Mouse (Mus musculus): ENCODE results near the gene Ankrd66. TPM values are rescaled to one million over a fixed set of nuclear protein-coding genes. Genes with fewer than 3 reads are reported as not detected.
"Not testable (repeated sequence)": the region's sequence is repeated elsewhere in the genome, so short reads cannot be mapped to it uniquely, and the experiment has no call there.

Ankrd66 gene
- total RNA-seq, 2 experiments from 2014 or later: not detected

DNA sequence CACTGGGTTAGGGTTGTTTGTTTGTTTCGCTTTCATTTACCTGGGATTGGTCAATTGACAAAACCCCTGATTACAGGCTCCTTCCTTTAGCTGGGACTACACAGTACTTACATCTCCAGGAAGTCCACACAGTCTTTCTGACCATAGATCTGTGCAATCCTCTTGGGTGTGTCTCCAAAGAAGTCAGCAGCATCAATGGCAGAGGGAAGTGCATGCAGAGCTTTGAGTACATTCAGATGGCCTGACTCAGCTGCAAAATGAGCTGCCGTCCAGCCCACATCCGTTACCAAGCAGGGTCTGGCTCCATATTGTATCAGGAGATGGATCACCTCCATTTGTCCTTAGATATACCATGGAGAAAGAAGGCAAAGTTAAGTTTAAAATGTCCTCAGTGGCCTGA is 4.7 kb downstream of the Ankrd66 start:
- no peak for DNase-seq (ENCODE audit: low spot score in 2 of 2)

DNA sequence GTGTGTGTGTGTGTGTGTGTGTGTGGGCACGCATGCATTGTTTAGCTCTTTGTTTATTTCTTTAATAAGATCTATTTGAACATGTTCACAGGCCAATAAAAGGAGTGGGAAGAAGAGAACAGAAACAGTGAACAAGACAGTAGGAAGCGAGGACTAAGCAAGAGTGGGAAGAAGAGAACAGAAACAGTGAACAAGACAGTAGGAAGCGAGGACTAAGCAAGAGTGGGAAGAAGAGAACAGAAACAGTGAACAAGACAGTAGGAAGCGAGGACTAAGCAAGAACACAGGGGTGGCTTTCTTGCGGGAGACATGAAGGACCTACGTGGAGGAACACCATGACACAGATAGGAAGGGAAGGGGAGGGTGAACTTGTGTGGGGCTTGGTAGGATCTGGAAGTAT is 6.6 kb downstream of the Ankrd66 start:
- DNase-seq (ENCODE audit: low spot score in 2 of 2): not testable (repeated sequence)

DNA sequence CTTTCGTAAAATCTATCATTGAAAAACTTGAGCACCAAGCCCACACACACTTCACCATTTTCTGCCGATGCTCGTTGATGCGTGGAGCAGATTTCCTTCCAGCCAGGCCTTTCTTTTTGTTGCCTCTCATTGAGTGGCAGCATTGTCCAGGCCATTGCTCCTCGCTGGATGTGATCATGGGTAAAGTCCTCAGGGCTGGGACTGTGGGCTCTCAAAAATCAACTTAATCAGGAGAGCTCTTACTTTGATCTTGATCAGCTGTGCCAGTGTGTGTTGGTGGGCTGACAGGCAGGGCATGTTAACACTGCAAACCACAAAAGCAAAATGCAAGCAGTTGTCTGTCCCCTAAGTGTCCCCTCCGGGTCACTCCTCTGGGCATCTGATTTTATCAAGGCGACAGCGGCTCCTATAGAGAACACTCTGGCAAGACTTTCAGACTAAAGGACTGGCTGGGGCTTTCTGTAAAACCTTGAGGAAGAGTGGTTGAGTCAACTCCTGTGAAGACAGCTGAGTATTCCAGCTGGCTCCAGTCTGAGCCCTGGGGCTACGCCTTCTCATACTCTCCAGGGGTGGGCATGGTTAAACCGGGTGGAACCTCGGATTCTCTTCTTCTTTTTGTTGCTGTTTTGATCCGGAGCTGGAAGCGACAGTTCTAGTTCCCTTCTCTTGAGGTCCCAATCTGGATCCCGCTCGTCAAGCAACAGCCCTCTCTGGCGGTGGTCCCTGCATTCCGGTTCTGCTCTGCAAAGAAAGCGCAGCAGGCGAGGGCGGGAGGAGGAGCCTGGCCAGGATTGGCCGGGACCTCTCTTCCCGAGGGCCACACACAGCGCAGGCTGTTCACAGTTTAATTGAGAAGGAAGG is 8.8 kb downstream of the Ankrd66 start:
- DNase-seq (ENCODE audit: low spot score in 2 of 2): peak; percentile 26 to 61

DNA sequence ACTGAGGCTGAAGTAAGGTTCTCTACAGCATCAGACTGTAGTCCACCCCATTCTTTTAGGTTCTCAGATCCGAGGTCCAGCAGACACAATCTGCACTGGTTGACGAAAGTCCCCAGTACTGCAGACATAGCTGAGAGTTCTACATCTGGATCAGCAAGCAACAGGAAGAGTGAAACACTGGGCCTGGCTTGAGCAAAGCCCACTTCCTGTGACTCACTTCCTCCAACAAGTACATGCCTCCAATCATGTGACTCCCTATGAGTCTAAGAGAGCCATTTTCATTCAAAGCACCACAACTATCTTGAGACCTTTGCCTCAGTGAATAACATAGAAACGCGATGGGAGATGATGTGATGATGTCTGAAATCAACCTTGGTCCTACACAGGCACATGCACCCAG is 12.2 kb downstream of the Ankrd66 start:
- DNase-seq (ENCODE audit: low spot score in 2 of 2): no peak

DNA sequence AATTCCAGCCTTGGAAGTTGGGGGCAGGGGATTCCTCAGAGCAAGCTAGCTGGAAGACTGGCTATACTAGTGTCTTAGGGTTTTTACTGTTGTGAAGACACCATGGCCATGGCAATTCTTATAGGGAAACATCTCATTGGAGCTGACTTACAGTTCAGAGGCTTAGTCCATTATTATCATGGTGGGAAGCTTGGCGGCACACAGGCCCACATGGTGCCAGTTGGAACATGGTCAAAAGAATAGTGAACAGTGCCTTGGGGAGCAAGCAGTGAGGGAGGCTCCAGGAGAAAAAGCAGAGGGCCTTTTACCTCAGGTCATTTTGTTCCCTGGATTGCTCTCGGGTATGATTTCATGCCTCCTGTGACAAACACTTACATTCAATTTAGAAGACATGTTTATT is 12.9 kb downstream of the Ankrd66 start:
- DNase-seq (ENCODE audit: low spot score in 2 of 2): no peak

DNA sequence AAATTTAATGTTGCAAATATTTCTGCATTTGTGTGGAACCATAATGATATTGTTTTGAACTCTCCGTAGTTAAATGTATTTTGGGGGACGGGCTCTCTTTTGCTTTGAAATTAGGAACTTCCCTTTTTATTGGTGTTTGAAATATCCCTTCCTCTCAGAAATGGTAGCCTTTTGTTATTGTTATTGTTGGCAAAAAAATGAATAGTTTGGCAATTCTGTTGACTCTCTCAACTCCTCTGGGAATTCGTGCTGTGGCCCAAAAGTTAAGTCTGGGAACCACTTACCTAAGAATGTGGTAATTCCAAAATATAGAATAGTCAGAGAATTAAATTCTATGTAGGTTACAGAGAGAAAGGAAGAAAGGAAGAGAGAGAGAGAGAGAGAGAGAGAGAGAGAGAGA is 23.3 kb downstream of the Ankrd66 start:
- DNase-seq (ENCODE audit: low spot score in 2 of 2): no peak

DNA sequence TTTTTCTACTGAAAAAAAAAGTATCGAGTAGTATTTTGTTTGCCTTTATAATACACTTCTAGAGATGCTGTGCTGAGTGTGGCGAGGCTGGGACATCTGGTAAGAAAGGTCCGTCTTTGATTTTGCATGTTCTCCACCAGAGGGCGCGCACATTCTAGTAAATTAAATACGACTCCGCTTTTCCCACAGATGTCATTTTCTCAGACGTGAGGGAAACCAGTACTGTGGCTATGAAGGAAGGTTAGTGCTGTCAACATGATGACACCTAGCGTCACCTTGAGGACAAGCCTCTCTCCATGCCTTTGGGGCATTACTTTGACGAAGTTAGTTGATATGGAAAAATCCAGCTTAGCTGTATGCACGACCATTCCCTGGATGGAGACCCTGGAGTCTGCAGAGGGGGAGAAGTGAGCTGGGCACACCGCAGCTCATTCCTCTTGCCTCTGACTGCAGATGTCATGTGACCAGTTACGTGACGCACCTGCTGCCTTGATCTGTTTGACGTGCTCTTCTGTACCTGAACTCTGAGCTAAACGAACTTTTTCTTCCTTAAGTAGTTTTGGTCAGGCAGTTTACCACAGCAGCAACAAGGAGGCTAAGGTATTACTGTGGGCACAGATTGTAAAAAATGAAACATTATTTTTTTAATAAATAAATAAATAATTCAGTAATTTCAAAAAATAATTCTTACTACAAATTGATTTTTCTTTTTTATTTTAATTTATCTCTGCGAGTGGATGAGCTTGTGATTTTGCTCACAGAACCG is 24.6 kb downstream of the Ankrd66 start:
- peak in 1 of 2 experiments; percentile 62 for DNase-seq (ENCODE audit: low spot score in 2 of 2)

DNA sequence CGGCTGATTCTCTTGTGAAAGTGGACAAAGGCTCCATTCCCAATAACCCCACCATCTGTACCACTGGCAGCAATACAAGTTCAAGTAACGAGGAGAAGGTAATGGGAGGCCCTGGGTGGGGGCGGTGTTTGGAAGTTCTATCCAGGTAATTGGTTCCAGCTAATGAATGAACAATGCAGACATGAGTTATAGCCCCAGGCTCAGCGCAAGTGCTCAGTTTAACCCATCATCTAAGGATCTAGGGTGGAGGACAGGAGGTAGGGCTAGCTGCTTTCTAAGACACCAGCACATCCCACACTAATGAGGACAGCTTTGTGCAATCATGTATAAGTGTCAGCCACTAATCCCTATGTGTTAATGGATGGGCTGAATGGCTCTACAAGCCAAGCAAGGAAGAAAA is 32.7 kb downstream of the Ankrd66 start:
- no peak for DNase-seq (ENCODE audit: low spot score in 2 of 2)

DNA sequence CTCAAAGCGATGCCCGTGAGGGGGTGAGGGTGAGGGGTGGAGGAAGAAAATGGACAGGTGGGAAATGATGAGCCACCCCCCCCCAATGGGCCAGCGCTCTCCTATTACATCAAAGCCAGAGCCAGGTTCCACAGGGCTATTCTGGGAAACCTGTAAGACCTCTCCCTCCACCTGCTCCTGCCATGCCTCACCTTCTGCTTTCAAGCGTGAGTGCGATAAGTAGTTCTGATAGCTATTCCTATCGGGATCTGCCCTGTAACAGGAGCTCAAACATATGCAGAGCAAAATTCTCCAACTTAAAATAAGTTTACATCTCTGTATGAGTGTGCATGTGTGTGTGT is 38.9 kb downstream of the Ankrd66 start:
- DNase-seq (ENCODE audit: low spot score in 2 of 2): no peak

DNA sequence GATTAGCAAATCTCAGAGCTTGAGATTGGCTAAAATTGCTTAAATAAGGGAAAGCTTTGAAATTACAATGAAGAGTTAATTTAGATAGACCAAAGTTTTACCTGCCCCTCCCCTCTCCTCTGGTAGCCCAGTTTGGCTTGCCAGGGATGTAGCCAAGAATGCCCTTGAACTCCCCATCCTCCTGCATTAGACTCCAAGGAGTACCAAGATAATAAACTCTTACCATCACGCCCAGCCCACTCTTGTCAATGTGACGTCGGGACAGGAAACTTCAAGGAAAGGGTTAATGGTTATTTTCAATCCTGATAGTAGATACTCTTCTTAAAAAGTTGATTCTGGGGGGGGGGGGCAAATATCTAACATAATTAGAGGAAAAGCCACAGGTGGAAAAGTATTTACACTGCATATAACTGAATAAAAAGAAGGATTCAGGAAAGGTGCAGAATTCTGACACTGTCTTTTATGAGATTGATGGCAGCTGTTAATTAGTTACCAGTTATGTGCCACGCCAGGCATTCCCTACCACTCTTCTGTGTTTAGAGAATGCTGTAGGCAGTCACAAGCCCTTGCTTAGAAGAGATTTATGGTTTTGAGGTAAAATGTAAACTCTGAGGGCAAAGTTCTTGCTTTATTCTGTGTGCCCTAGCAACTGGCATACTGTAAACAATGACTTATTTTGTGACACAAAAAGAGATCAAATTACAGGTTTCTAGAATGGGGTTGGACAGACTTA is 39.4 kb downstream of the Ankrd66 start:
- DNase-seq (ENCODE audit: low spot score in 2 of 2): no peak

DNA sequence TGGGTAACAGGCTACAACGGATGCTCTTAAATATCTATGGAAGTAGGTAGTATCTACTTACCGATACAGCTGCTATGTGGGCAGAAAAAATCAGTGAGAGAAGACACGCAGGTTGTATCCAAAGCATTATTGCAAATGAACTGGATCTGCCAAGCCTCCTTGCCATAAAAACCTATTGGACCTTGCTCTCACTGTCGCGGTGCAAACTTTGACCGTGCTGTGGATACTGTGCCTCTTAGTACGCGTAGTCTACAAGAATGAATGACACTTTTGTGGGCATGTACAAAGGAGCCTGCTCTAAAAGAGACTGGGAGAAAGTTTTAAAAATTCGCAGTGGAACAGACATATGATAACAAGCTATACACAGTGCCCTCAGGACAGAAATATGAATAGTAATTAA is 40.8 kb downstream of the Ankrd66 start, which contains the start of gene Mep1a:
Gene Mep1a (minus strand): TSS at position 221 of the 400 bp plus-strand sequence.
- no peak for DNase-seq (ENCODE audit: low spot score in 2 of 2)

DNA sequence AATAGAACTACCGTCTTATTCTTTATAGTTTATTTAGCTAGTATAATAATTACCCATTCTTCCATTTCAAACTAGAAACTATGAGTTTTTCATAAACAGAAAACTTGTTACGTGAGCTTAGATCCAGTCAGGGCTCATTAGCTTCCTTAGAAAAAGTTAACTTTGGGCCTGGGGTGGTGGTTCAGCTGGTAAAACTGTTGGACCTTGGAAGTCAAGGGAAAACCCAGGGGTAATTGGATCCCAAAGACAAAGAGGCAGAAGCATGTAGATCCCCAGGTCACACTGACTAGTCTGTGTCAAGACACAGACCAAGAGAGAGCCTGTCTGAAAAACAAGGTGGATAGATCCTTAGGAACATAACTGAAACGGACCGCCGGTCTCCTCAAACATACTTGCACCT is 41.8 kb downstream of the Ankrd66 start:
- DNase-seq (ENCODE audit: low spot score in 2 of 2): no peak

DNA sequence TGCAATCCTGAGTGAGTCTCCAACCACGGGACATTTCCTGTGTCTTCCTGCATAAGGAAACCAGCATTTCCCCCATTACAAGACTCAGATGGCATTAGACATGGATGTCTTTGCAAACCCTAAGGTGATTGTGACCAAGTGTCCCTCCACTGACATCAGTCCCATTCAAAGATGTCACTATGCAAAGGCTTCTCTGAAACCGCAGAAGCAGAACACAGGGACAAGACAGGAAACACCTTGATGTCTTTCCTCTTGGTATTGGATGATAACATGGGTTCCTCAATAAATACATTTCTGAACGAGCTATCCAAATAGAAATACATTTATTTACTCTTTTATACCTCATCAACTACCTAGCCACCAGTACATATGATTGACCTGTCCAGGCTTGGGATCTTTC is 42.2 kb downstream of the Ankrd66 start:
- DNase-seq (ENCODE audit: low spot score in 2 of 2): no peak

DNA sequence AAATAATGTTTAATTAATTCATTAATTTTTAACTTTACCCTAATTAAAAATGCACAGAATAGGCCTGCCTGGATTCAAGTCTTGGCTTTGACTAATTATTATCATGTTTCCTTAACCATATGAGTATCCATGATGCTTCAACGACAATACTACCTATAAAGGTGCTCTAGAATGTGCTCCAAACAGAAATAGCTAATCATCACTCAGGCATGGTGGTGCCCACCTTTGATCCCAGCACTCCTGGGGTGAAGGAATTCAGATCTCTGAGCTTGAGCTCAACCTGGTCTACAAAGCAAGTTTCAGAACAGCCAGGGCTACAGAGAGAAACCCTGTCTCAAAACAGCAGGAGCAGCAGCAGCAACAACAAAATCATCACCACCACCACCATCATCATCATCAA is 42.9 kb downstream of the Ankrd66 start:
- DNase-seq (ENCODE audit: low spot score in 2 of 2): no peak

DNA sequence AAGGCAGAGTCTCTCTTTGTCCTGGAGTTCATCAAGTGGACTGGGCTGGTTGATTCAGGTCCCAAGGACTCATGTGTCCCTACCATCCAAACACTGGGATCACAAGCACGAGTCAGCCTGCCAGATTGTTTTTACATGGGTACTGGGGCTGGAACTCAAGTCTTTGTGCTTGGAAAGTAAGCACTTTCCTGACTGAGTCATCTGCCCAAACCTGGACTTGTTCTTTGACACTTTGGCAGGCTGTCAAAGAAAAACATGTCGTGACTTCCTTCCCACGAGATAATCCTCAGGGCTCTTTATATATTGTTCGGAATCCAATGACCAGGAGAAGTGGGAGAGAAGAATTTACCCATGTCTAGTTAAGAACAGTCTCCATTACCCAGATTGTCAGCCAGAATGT is 45.9 kb downstream of the Ankrd66 start:
- no peak for DNase-seq (ENCODE audit: low spot score in 2 of 2)

DNA sequence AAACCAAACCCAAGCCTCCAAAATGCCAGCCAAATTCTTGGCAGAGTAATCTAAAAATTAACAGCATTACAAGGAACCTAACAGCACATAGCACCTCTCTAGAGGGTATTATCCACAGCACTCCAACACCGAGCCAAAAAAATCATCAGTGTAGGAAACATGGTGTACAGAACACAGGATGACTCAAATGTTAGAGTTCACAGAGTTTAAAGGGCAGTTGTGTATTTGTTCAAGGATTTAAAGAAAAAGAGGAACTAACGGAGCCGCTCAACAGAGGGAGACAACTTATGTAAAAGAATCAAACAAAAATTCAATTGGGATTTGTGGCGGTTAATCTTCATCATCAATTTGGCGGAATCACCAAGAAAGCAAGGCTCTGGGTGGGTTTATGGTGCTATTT is 47.9 kb downstream of the Ankrd66 start:
- no peak for DNase-seq (ENCODE audit: low spot score in 2 of 2)

DNA sequence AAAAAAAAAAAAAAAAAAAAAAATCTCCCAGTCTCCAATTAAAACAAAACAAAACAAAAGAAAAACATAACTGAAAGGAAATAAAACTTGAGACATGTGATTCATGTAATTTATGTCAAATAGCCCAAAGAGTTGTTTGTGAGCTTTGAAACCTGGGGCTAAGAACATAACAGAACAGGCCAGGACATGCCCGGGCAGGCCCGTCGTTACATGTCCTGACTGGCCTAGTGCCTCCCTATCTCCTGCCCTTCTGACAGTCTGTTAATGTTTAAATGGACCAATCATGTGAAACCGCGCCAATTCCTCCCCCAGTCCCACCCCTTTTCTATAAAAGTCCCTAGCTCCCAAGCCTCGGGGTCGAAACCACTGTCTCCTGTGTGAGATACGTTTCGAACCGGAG is 53.1 kb downstream of the Ankrd66 start:
- not testable (repeated sequence) for DNase-seq (ENCODE audit: low spot score in 2 of 2)

DNA sequence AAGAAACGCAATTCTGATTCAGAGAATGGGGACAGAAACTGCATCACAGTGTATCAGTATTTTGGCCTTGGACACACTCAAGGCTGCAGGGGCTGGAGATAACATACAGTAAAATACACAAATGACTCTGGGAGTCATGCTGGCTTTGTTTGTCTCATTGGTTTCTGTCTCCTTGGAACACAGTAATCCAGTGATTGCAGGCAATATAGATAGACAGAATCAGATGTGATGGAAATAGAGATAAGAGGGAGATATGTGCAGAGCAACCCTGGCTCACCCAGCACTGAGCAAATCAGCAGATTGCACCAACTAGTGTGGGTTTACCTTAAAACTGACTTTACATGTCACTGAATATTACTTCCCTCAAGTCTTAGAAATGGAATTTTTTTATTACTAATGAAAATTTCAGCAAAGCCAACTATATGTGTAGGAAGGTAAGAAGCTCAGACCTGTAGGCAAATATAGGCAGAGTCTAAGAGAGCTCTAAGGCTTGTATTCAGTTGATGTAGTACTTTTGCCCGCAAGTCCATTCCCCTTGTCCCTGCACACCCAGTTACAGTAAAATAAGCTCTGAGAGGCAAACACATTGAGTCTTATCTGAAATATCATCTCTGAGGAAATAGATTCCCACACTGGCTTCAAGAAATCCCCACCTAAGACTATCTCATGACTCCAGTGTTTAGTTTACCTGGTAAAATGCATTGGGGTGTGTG is 54.8 kb downstream of the Ankrd66 start:
- DNase-seq (ENCODE audit: low spot score in 2 of 2): no peak

DNA sequence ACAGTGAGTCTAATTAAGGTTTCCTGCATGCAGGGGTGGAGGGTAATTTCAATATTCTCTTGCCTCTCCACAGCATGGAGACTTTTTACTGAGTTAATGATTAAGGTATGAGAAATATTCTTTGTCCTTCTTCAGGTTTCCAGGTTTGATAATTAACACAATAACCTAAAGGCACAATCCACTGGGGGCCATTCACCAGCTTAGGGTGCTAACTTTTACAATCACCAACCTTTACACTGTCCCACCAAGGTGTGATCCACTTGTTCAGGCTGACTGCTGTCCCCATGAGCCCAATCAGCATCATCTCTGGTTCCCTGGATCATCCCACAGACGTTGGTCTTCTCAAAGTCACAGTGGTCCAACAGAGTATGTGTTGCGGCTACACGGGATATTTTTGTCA is 57.5 kb downstream of the Ankrd66 start:
- DNase-seq (ENCODE audit: low spot score in 2 of 2): no peak
